Mouse (Mus musculus): ENCODE measurements around the gene Sap30bp.

The Sap30bp gene

DNA sequence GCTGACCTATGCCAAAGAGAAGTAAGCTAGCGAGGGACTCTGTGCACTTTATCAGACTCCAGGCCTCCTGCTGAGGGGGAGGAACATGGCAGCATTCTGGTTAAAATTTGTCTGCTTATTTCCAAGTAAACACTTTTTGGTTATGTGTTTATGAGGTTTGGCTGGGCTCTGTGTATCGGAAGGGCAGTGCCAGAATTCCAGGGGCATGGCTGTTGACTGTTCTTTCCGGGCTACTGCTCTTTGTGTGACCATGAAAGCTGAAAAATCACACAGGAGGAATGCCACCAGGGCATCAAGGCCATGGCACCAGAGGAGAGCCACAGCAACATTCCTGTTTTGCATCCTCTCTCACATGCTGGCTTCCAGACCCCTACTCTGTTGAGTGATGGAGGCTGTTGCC is 27.0 kb upstream of the Sap30bp start:
- DNase-seq = no peak

DNA sequence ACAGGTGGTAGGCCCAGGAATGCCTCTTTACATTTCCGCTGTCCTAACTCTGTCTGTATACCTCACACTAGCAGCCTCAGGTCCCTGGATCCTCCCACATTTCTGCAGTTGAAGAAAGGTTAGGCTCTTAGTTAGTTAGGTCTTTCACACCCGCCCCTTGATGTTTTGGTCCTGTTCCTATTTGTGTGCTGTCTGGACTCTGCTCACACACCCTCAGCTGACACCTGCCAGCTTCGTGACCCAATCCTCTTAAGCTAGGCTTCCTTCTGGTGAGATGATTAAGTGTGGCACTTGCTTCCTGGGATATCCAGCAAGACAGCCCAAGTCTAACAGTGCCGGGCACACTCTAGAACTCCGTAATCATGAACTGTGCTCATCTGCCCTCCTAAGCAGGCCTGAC is 26.6 kb upstream of the Sap30bp start:
- DNase-seq = no peak

DNA sequence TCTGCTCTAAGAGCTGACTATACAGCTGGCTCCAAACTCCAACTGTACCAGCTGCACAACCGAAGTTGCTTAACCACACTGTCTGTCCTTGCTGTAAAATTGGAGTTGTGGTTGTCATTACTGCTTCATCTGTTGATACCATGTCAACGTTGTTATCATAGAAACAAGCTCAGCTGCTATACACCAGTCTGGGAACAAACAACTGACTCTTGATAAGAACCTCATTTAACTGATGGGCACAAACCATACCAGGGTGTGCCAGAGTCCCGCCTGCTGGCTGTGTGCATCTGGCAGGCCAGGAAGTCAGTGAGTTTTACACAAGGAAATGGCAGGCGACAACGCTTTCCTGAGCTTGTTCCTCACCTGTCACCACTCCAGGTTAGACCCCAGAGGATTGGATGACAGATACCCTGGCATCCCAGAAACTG is 21.9 kb upstream of the Sap30bp start:
- DNase-seq = no peak

DNA sequence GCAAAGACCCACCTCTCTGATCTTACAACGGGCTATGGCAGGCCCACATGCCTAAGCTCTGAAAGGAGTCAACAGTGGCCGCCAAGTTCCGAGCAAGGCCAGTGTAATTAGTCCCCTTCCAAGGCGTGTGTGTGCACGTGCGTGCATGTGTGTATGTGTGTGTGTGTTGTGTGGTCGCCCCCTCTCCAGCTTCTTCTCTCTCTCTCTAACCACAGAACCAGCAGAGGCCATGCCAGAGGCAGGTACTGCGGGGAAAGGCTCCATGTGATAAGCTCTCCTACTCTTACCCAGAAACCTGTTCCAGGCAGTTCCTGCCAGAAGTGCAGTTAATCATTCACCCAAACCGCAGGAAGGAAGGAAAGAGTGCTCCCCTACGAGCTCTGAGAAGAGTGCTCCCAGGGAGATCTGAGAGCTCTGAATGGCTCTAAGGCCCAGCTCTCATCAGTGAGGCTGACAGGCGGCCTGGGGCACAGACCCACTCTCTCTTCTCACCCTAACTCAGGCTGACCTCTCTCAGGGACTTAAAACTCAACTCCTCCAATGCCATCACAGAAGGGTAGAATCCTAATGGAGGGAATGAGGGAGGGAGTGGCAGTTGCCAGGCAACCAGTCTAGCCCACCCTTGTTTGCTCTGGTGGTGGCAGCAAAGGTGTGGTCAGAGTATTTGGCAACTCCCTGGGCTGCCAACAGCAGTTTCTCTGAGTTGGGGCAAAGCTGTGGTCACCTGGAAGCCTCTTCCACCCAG is 21.3 kb upstream of the Sap30bp start, which contains the start of gene Smim6:
Smim6 (plus strand) TSS at position 386 of the 745 bp plus-strand sequence.
- no peak for DNase-seq

DNA sequence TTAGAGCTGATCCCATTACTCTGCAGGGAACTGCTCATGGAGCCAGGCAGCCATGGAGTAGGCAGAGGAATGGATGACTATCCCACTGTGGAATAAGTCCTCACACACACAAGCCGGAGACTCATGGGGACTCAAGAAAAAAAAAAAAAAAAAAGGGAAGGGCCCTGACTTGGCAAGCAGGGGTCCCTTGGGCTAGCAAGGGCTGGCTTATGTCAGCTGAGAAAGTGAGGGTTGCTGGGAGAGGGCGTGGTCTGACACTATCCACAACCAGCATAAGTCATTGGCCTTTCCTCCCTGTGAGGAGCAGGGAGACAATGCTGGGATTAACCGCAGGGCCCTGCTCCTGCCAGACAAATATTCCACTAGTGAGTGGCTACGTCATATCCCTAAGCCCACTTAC is 16.5 kb upstream of the Sap30bp start:
- no peak for DNase-seq

DNA sequence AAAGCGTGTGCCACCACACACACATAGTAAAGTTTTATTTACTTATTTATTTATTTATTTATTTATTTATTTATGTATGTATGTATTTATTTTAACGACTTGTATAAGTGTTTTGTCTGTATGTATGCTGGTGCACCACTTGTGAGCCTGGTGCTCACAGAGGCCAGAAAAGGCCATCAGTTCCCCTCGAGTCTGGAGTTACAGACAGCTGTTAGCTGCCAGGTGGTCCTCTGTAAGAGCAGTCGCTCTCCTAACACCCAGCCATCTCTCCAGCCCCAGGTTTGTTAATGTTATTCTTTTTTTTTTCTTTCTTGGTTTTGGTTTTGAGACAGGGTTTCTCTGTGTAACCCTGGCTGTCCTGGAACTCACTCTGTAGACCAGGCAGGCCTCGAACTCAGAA is 14.4 kb upstream of the Sap30bp start:
- DNase-seq = no peak

DNA sequence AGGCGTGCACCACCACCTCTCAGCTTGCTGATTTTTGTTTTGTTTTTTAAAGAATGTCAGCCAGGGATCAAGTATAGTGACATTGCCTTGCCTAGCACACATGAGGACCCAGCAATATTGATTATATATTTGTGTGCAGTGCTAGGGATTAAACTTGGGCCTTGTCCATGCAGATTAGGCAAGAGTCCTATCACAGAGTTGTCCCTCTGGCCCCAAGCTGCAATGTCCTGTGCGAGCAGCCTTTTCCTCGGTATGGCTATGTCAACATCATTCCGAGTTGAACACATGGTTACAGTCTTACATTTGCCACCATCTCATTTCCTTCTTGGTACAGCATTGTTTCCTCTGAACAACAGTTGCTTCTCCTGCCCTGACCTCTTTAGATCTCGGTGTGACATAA is 14.0 kb upstream of the Sap30bp start:
- no peak for DNase-seq

DNA sequence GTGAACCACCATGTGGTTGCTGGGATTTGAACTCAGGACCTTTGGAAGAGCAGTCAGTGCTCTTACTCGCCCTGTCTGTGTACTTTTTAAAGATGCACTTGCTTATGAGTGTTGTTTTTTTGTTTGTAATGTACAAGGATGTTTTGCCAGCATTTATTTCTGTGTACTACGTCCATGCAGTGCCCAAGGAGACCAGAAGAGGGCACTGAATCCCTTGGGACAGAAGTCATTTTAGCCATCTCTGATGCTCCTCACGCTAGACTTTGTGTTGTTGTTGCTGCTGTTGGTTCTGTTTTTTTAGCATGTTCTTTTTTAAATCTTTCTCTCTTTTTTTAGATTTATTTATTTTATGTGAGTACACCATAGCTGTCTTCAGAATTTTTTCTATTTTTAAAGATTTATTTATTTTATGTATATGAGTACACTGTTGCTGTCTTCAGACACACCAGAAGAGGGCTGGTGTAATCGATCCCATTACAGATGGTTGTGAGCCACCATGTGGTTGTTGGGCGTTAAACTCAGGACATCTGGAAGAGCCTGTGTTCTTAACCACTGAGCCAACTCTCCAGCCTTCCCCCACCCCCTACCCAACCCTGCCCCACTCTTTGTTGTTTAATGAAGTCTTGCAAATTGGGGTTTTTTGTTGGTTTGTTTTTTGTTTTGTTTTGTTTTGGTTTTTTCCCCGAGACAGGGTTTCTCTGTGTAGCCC is 12.8 kb upstream of the Sap30bp start:
- DNase-seq = peak; percentile 72 to 80

DNA sequence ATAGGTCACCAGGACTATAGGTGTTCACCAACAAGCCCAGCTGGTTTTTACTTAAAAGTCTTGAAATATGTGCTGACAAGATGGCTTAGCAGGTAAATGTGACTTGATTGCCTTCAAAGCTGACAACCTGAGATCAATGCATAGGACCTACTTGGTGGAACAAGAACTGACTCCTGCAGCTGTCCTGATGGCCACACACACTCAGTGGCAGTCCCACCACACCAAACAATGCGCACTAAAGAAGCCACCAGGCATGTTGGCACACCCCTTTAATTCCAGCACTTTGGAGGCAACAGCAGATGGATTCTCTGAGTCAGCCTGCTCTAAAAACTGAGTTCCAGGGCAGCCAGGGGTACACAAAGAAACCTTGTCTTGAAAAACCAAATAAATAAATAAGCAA is 11.1 kb upstream of the Sap30bp start:
- DNase-seq = no peak

DNA sequence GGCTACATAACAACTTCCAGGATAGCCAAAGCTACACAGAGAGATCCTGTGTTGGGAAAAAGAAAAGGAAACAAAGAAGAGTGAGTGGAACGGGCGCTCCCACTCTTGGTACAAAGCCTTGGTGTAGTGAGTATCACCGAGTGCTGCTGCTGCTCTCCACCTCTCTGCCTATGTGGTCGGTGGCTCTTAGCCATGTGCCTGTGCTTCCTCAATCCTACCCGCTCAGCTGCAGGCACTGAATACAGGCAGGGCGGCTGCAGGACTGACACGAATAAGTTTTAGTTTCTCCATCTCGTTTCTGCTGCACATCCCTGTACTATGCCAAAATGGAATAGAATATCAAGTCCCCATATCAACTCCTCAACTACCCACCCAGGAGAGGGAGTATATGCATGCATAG is 4.1 kb upstream of the Sap30bp start:
- no peak for DNase-seq

DNA sequence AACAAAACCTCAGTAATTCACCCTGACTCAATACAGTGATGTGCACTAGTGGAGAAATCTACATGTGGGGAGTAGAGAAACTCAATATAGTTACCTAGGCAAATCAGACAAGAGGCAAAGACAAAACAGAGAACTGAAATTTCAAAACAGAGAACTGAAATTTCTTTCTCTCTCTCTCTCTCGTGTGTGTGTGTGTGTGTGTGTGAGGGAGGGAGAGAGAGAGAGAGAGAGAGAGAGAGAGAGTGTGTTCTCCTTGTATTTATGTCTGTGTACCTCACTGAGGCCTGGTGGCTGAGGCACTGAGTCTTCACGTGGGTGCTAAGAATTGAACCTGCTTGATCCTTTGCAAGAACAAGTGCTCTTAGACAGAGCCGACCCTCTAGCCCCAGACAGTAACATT is 3.3 kb upstream of the Sap30bp start:
- DNase-seq = no peak

DNA sequence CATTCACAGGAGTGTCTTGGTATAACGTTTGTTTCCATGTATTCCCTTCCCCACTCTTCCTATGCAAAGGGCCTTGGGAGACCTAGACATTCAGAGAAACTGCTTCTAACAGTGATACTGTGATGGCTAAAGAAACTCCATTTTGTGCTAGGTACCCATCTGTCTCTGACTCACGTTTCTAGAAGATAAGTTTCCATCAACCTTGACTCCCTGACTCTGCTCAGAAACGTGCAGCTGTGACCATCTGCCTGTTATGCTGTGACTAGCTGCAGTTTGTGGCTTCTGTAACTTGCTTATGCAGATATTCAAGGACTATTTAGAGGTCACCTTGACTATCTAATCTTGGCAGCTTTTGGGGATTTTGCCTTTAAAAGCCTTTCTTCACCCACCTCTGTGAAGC is 1.8 kb upstream of the Sap30bp start:
- DNase-seq = no peak

DNA sequence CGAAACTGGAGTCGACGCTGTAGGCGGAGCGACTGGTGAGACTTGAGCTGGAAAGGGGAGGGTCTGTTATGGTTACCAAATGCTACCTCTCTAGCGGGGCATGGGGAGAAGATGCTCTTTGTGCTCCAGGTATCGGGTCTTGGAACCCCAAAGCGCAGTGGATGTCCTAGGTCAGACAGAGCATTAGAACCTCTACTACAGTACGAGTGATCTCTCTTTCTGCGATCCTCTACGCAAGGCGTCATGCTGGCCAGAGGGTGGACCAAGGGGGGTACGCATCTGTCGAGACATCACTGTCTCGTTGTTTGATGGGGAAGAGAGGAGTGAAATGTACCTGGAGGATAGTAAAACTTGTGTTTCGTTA is 647 bp downstream of the Sap30bp start:
- DNase-seq = no peak

DNA sequence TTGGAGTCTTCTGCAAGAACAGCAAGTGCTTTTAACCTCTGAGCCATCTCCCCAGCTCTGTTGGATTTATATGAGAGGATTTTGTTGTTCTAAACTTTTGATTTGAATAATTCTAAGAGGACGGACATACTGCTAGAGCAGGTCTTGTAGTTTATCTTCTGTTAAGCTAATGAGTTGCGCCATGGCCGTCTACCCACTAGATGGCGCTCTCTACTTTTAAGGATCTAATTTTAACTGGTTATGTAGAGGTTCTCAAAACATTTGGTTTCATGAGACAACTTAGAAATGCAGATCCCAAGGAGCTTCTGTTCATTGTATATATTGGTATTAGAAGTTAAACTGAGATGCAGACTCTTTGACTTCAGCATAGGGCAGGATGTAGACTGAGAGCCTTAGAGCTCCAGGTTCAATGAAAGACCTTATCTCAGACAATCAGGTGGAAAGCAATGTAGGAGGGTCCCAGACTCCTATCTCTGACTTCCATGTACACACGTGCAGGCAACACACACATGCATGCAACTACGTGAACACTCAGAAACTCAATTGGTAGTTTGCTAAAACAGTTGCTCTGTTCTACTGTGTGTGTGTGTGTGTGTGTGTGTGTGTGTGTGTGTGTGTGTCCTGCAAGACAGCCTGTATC is 6.7 kb downstream of the Sap30bp start:
- peak; percentile 83 for DNase-seq

DNA sequence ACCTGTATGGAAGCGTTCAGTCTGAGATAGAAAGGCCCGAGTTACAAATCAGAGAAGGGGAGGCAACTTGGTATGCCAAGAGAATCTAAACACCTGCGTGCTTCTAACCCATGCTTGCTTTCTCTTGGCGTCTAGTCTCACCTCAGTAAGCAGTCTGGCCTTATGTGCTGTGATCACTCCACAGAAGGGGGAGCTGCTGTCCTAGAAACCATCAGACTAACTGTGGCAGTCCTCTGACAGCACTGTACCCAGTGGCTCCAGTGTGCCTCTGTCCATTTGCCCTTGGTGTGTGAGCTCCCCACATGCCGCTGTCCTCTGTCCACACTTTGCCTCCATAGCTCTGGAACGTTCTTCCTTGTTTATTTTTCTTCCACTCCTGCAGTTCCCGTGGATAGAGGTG is 8.9 kb downstream of the Sap30bp start:
- no peak for DNase-seq

DNA sequence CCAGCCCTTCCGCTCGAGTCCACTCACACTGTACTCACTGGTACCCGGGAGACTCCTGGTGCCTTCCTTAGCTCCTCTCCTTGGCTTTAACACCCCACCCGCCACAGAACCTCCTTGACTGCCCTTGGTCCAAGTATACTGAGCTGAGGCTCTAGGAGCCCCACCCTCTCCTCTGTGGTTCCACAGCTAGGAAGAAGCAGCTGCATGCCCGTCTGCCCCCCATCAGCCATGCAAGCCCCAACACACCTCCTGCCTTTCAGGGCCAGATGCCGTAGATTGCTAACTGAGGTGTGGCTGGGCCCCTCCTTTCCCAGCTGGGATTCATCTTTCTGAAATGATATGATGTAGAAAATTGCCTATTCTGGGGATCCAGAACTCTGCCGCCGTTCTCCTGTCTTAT is 12.2 kb downstream of the Sap30bp start:
- no peak for DNase-seq

DNA sequence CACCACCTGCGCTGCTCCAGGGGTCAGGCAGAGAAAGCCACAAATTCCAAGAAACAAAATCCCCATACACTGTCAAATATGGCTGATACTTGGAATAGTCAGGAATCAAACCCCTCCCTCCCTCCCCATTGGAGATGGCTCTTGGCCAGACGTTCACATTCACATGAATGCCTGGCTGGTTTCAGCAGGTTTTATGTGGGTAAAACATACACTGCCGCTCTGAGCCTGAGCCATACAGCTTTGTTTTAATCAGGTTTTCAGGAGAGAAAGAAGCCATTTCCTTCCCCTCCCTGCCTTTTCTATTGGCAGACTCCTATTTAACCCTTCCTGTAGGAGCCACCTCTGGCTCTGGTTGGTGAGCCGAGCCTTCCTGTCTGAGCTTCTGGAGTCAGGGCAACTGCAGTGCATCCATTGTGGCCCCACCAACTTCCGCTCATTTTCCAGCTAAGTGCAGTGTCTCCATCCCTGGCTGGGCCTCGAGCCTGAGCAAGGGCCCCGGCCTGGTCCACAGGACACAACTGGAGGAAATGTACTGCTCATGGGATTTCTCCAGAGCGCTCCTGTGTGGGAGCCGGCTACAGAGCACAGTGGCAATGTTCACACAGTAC is 13.2 kb downstream of the Sap30bp start:
- no peak for DNase-seq

DNA sequence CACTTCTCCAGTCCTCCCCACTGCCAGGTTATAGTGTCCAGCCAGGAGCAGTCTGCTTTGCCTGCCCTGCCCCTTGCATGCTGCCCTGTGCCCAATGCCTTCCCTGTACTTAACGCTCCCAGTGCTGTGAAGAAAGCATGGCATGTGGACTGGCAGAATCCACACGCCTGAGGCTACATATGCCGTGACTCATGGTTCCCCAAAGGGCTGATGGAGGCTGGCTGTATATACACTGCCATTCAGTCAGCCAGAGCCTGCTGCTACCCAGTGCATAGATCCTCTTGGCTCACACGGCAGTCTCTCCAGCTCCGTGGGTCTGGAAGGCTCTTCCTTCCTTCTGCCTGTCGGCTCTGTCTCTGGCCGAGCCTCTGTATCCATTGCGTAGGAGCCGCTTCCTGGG is 15.2 kb downstream of the Sap30bp start:
- no peak for DNase-seq

DNA sequence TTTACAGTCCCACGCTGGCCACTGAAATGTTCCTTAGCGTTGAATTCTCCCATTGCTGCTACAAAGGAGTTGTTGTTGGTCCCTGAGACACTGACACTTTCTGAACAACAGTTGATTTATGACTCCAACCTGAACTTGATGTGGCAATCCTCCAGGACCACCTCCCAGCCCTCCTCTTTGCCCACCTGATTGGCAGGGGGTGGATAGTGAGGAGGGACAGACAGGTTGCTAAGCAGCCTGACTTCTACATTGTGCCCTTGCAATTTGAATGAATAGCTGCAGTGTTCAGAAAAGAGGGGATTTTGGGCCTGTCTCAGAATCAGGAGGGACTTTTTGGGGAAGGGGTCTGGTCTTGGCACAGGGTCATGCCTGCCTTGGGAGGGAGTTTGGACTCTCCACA is 17.6 kb downstream of the Sap30bp start:
- no peak for DNase-seq

DNA sequence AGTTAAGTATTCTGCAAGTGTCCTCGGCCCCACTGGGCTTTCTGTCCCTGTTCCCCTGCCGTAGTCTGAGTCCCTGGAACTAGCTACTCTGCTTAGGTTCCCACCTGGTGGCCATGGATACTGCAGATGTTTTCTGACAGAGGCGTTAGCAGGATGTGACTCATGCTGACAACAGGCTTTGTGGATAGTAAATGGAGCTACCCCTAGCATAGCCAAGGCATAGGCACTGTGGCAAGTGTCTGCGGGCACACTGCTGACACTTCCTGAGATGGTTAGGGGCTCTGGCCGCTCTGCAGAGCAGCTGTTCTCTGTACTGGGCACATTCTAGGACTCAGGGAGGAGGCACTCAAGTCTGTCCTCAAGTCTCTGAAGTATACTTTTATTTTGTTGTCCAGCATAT is 21.6 kb downstream of the Sap30bp start:
- DNase-seq = no peak

DNA sequence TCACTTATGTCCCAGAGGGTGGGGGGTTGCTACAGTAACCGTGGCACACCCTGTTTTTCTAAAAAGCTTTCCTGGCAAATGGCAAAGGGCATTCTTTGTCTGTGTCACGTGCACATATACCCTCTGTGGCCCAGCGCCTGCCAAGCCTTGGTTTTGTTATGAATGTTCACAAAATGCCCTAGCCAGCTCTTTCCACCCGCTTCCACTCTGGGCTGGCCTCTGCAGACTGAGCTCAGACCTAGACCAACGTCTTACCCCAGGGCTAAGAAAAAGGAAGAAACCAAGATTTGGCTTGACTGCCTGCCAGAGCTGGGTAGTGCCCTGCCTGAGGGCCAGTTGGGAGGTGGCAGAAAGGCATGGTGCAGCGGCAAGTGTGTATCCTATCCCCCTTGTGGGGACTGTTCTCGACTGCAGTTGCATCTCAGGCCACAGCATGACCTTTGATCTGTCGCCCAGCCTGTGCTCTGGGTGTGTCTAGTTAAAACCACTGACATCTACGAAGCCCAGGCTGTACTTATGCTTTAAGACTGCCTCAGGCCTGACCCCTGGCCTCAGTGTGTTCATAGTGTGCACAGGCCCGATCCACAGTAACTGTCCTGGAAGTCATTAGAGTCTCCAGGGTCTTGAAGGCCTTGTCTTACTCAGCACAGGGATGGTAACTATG is 22.2 kb downstream of the Sap30bp start:
- DNase-seq = no peak

DNA sequence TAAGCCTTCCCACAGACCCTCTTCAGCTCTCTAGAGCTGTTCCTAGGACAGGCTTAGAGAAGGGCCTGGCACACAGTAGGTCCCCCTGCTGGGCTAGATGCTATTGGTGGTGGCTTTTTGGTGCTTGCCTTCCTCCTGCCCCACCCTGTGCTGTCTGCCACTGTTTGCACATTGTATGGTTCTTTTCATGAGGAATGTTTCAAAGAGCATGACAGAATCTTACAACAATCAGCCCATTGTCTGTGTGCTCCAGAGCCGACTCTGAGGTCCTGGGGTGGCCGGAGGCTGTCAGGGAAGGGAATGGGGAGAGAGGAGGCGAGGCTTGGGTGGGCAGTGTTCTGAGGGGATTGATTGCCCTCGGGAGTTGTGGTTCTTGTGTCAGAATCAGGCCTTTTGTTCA is 23.4 kb downstream of the Sap30bp start:
- DNase-seq = no peak

DNA sequence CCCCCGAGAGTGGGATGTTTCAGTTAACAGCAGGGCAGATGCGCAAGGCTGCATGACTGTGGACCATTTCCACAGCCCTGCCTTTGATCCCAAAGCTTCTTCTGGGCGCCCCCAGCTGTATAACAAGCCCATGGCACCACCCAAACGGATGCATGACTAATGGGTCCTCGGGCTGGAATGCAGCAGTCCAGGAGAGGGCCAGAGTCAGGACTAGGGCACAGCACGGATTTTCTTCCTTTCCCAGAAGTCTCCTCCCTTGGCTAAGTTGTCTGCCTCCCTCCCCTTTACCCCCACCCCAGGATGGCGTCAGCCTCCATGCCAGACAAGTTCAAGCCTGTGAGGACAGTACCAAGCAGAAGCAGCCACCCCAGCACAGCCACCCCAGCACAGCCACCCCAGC is 24.9 kb downstream of the Sap30bp start:
- no peak for DNase-seq

All from cerebellum, postnatal 14 days (tissue).